Mouse (Mus musculus): Measurements from ENCODE around the gene Nktr. TPM values are rescaled to one million over a fixed set of nuclear protein-coding genes. Genes with fewer than 3 reads are reported as not detected.

Gene Nktr
- polyA plus RNA-seq, 2 experiments from 2014 or later = 90.3 to 104 TPM

DNA sequence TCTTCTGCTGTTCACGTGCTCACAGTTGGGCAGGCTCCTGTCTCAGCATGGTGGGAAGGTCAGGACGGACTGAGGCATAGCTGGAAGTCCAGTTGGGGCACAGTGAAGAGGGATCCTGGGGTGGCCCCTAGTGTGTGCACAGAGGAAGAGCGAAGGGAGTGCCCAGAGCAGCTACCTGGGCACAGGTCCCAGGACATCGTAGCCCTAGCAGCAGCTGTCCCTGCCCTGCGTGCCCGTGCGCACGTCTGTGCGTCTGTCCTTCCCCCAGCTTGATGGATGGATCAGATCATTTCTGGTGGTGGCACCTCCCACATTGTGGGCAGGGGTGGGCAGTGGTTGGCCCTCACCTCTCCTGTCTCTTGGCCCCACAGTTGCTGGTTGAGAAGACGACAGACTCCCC lies 43.3 kb downstream of the Nktr start:
- no peak for ATAC-seq

DNA sequence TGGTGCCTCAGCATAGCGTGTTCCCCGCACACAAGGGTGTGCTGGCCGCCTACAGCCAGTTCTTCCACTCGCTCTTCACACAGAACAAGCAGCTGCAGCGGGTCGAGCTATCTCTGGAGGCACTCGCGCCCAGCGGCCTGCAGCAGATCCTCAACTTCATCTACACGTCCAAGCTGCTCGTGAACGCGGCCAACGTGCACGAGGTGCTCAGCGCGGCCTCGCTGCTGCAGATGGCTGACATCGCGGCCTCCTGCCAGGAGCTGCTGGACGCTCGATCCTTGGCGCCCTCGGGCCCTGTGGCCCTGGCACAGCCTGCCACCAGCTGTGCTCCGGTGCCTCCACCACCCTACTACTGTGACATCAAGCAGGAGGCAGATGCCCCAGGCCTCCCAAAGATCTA lies 43.8 kb downstream of the Nktr start:
- no peak for ATAC-seq

DNA sequence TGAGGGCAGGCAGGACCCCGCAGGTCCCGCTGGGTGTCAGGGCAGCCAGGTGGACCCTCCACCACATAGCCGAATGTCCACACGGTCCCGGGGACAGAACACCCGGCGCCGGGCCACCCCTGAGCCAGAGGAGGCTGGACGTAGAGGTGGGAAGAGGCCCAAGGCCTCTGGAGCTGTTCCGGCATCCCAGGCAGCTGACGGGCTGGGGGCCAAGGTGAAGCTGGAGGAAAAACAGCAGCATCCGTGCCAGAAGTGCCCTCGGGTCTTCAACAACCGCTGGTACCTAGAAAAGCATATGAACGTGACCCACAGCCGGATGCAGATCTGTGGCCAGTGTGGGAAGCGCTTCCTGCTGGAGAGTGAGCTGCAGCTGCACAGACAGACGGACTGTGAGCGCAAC lies 44.7 kb downstream of the Nktr start:
- no peak for ATAC-seq

DNA sequence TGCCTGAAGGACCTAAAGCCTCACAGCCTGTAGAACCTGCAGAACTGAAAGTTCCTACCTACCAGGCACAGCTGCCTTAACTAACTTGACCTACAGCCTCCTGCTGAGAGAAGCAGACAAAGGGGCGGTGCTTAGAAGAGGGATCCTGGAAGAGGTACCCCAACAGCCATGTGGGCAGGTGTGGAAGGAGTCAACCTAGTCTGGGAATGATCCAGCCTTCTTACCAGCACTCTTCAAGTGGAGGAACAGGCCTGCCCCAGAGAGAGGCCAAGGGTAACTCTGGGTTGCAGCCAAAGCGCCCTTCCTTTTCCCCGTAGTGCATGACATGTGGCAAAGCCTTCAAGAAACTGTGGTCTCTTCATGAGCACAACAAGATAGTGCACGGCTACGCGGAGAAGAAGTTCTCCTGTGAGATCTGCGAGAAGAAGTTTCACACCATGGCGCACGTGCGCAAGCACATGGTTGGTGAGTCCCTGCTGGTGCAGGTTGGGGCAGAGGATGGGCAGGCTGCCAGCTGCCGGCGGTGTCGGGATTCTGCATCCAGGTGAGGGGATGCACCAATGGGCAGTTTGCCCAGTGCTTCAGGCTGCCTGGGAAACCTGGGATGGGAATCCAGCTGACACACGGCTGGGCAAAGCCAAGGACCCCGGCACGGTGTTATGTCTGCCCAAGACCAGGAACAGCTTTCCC lies 46.3 kb downstream of the Nktr start:
- no peak for ATAC-seq

DNA sequence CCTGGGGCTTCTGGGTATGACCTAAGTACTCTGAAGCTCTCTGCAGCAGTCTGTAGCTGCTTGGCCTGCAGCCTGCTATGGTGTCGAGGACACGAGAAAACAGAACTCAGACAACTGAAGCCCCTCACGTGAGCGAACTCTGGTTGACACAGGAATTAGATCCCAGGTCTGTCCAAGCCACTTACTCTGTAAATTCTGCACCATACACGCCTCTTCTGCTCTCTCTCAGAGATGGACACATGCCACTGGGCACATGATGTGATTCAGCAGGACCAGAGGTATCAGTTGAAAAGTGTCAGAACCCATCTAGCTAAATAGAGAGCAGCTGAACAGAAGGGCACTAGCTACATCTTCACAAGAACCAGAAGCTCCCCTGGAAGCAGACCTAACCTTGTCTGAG lies 53.4 kb downstream of the Nktr start:
- no peak for ATAC-seq

DNA sequence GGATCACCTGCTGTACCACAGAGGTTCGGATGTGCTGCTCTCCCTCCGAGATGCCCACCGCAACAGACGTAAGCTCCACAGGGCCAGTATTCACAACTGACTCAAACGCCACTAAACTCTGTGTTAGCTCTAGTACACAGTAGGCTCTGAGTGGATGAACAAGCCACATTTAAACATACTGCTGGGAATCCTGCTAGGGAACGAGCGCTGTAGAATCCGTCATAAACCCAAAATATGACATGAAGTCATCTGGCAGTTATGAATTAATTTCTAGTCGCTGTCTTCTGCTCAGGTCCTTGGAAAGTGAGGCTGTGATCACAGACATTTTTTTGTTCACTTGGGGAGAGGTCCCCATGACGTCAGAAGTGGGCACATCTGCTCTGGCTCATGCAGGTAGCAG lies 57.0 kb downstream of the Nktr start:
- ATAC-seq = no peak

DNA sequence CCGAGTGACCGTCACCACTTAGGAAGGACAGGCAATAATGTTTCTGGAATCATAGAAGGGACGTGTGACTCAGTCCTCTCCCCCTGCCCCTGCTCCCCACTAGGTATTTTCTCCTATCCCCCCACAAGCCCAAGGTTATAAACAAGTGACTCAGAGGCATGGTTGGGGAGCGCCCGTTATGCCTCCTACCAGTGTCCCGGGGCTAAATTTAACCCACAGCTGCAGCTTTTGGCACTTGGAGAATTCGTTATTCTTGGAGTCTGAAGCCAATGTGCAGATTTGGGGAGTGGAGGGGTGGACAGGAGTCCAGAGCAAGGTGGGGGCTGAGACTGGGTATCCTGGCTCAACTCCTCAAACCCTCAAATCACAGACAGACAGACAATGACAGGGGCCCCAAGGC lies 57.5 kb downstream of the Nktr start:
- no peak for ATAC-seq

DNA sequence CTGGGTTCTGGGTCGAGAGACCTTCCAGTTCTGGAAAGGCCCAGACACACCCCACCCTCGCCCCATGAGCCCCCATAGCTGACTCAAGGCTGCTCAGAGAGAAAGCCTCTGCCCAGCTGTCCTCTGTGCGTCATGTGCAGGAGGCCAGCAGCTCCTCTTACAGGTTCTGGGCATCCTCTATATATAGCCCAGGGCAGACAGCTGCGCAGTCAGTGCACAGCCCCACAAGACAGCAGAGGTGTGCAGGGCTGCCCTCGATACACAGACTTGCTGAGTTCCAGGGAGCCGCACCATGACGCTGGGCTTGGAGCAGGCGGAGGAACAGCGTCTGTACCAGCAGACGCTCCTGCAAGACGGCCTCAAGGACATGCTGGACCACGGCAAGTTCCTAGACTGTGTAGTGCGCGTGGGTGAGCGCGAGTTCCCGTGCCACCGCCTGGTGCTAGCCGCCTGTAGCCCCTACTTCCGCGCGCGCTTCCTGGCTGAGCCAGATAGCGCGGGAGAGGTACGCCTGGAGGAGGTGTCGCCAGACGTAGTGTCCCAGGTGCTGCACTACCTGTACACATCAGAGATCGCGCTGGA lies 58.6 kb downstream of the Nktr start, which contains the start of gene Klhl40:
Klhl40 (plus strand) TSS at position 124 of the 582 bp plus-strand sequence.
- ATAC-seq = no peak

DNA sequence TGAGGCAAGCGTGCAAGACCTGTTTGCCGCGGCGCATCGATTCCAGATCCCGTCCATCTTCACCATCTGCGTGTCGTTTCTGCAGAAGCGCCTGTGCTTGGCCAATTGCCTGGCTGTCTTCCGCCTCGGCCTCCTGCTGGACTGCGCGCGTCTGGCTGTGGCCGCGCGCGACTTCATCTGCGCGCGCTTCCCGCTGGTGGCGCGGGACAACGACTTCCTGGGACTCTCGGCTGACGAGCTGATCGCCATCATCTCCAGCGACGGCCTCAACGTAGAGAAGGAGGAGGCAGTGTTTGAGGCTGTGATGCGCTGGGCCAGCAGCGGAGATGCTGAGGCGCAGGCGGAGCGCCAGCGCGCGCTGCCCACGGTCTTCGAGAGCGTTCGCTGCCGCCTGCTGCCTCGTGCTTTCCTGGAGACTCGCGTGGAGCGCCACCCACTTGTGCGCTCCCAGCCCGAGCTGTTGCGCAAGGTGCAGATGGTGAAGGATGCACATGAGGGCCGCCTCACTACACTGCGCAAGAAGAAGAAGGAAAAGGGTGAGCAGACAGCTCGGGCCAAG lies 59.2 kb downstream of the Nktr start:
- no peak for ATAC-seq

DNA sequence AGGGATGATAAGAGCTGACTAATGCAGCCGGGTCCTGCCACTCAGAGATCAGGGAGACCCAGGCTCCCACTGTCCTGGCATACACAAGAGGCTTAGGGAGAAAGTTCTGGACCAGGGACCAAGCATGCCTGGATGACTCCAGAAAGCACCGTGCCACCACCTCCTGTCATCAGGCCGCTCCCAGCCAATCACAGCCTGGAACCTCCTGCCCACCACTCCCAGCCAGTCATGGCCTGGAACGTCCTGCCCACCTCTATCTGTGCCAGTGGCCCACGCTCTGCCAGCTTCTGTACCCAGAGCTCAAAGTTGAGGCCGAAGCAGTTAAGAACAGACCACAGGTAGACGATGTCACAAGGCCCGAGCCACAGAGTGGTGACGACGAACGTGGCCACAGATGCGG lies 65.8 kb downstream of the Nktr start:
- ATAC-seq = no peak

DNA sequence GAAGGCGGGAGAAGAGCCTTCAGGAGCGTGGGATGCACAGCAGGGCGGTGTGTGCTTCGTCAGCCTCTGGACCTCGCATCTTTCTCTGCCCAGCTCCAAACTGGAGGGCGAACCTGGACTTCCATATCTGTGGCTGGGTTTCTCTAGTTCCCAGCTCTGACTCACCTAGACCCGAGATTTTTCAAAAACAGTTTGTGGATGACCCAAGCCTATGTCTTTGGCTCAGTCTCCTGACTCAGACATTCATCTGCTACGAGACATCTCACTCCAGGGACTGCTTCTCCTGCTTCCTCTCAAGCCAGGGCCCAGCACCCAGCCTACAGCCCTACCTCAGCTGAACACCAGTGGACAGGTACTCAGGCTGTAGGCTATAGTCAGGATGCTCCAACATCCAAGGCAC lies 66.3 kb downstream of the Nktr start:
- ATAC-seq = no peak

DNA sequence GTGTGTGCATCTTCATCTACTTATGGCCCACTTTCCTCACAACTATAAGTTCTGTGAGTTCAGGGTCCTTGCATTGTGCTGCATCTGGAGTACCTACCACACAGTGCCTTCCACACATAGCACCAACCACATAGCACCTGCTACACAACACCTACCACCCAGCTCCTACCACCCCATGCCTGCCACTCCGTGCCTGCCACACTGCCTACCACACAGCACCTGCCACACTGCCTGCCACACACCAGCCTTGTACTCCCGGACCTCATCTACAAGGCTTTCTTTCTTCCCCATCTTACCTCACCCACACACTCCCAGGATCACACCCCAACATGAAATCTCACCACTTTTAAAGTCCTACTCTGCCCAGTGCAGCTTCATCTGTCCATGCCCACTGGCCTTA lies 67.4 kb downstream of the Nktr start:
- no peak for ATAC-seq

DNA sequence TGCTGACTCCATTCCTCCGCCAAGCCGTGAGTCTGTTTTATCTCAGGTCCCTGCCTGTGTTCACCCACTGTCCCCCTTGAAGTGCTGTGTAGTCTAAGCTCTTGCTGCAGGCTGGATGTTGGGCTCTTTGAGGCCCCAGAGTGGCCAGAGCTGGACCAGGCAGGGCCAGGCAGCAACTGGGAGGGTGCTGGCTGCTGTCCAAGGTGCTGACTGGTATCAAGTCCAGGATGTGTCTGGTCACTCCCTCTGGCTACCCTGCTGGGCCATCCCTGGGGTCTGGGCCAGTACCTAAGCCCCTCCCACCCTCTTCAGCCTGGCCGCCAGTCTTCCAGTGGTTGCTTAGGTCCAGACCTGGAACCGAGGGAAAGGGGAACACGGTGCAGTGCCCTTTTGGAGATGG lies 72.2 kb downstream of the Nktr start:
- ATAC-seq = no peak

DNA sequence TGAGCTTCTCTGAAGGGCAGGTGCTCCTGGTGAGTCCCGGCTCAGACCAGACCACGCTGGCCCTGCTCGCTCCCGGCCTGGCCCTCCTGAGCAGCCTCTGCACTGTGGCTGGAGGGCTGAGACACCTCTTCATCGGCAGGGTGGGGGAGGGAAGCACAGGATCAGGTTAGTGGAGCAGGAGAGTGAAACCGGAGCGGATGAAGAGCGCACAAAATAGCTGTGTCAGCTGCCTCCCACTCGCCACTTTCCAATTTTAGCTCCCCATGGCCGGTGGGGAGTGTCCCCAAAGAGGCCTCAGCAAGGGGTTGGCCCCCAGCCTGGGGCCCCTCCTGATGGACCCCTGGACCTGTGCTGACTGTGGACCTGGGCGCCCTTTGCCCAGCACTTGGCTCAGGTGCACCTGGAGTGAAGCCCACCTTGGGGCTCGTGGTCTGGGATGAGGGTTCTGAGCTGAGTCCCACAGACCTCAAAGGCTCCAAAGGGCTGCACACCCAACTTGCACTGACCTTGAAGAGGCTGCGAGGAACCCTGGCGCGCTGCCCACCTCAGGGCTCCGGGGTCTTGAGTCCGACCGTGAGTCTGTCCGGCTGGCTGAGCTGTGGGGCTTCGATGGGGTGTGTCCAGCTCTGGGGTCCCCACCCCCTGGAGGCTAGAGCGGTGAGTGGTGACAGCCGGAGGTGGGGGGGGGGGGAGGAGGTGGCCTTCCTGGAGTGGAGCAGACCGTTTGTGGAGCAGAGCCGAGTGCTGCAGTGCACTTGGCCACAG lies 73.0 kb downstream of the Nktr start, which contains the start of gene Hhatl:
Hhatl (minus strand) TSS at position 751 of the 765 bp plus-strand sequence.
- no peak for ATAC-seq

DNA sequence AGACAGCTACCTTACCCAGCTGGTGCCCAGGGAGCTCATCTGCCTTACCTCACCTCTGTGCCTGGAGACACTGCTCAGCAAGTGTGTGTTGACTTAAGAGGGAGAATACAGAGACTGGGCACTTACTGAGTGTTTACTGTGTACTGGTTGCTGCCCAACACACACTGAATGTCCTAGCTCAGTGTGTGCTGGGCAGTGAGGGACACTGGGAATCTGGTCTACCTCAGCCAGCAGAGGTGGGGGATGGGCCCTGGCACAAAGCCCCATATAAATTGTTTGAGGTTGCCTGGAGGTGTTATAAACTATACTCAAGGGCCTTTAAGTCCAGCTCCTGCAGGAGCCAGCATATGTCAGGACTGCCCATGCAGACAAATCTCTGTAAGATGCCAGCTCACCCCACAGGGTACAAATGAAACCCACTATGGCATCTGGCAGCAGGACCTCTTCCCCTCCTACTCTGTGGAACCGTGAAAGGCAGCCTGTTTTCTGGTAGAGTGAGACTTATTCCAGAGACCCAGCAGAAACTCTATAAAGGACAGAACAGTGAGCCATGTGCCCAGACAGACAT lies 76.1 kb downstream of the Nktr start:
- ATAC-seq = no peak

DNA sequence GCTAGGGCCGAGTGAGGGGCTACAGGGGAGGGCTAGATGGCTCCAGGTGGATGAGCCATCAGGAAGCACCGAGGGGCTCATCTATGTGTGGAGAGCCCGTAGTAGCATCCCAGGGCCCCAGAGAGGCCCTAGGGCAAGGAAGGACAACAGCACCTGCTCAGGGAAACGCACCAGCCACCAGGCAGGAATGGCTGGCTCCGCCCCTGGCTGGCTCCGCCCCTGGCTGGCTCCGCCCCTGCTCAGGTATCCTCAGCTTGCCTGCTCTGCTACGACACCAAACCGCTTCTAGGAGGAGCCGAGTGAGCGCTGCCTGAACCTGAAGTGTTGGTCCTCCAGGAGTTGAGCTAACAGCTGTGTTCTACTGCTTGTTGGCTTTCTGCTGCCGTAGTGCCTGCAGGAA lies 78.8 kb downstream of the Nktr start:
- no peak for ATAC-seq

DNA sequence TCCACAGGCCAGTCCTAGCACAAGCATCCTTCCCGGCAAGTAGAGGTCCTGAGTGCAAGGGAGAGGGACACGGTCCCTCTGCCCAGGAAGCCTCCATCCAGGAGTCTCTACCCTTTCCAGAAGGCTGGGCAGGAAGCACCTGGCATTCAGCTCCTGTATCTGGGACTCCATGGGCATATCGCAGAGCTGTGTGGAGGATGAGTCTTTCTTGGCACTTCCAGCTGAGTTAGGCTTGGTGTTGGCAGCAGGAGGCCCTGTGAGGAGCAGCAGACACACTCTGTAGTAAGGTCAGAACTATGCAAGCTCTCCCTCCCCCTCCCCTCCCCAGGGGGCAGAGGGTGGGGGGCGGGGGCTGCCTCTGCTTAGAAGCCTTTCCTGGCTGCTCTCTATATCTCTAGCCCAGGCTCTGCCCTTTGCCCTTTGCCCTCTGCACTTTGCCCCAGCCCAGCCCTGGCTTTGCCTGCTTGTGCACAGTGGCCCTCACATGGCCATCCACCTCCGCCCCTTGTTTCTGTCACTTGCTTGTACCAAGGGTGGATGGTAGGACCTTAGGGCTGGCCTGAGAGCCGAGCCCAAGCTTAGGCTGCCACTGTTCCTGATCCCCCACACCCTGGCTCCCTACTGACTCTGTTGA lies 80.0 kb downstream of the Nktr start:
- ATAC-seq = no peak

DNA sequence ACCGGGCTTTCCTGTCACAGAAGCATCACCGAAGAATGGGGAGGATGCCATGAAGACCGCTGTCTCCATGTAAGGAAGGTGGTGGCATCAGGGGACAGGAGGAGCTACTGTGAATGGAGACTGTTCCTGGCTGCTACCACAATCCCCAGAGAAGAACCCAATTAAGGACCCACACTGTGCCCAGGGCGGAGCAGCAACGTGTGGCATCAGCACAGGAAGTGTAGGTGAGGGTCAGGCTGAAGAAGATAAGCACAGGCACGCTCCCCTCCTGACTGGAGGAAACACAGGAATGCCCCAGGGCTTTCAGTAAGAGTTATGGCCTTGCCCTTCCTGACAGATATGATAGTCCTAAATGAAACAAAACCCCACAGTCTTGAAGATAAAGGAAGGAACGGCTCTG lies 83.8 kb downstream of the Nktr start:
- ATAC-seq = no peak
